Mouse (Mus musculus) inflammation-experienced regulatory T-cells (primary cell): ENCODE measurements around the gene Acadsb. TPM values are rescaled to one million over a fixed set of nuclear protein-coding genes. Genes with fewer than 3 reads are reported as not detected.

Experiments used
- polyA plus RNA-seq, 2 experiments: library from polyadenylated mRNA; unstranded; fragments of 100-300 nt; shearing (Covaris generic); gene quantifications; one replicate each; pipeline ENCODE4 v1.2.1; 2017

Acadsb gene
- 10 to 100 TPM; 47.5 to 64.5 TPM for polyA plus RNA-seq

GRCm38 (mm10) chr7:131410416-131411058 lies at the start of gene Acadsb, which contains the start of gene Ikzf5:
Acadsb (plus strand) TSS chr7:131410601.
Ikzf5 (minus strand) TSS chr7:131410521.

GRCm38 (mm10) chr7:131362615-131363300 lies 47.6 kb upstream of the Acadsb start, which contains the start of gene 2310057M21Rik:
2310057M21Rik (minus strand) TSS chr7:131362759.

GRCm38 (mm10) chr7:131370648-131371469 lies 39.5 kb upstream of the Acadsb start, which contains the start of gene Pstk:
Pstk (plus strand) TSS chr7:131371141.

Other genes with a start within 250 kb of the Acadsb start
- under 1 TPM; 0.10 to 0.45 TPM for gene 5430419D17Rik, start 236.2 kb upstream of the Acadsb start, polyA plus RNA-seq
- gene Cuzd1, start 88.3 kb upstream of the Acadsb start, polyA plus RNA-seq: under 1 TPM in 1 of 2 experiments, not detected in 1; 0.24 TPM
- not detected for gene Fam24b, start 81.1 kb upstream of the Acadsb start, polyA plus RNA-seq
- under 1 TPM in 1 of 2 experiments, not detected in 1; 0.40 TPM for gene Fam24a, start 76.7 kb upstream of the Acadsb start, polyA plus RNA-seq
- gene 2310057M21Rik, start 47.8 kb upstream of the Acadsb start, polyA plus RNA-seq: 10 to 100 TPM; 24.2 to 24.7 TPM
- gene Pstk, start 39.5 kb upstream of the Acadsb start, polyA plus RNA-seq: 10 to 100 TPM; 45.2 to 64.5 TPM
- 10 to 100 TPM; 23.7 to 26.6 TPM for gene Ikzf5, start 80 bp upstream of the Acadsb start, polyA plus RNA-seq
- under 1 TPM in 1 of 2 experiments, not detected in 1; 0.32 TPM for gene Hmx3, start 132.3 kb downstream of the Acadsb start, polyA plus RNA-seq
- under 1 TPM in 1 of 2 experiments, not detected in 1; 0.15 TPM for gene Hmx2, start 138.2 kb downstream of the Acadsb start, polyA plus RNA-seq
- 100 to 1,000 TPM; 148 to 158 TPM for gene Bub3, start 149.6 kb downstream of the Acadsb start, polyA plus RNA-seq